Mouse (Mus musculus): ENCODE measurements around the gene Pkm. TPM values are rescaled to one million over a fixed set of nuclear protein-coding genes. Genes with fewer than 3 reads are reported as not detected.

The Pkm gene
- polyA plus RNA-seq, 1 experiment from 2014 or later: 1,999 TPM

DNA sequence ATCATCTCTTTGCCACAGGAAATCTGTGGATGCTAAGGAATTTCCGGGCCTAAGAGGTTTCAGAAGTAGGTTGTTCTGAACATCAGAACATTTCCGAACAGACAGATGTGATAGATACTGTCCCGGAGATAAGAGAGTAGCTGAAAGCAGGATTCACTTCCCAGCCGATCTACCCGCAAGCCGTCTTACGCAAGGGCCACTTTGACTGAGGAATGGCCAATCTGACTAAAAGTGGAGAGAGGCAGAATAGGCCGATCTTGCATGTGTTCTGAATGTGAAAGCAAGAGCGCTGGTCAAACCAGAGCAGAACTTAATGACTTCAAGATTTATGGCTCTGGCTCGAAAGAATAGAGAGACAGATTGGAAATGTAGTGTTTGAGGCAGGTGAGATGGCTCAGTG lies 69.3 kb downstream of the Pkm start:
- no peak overlapping the region for H3K4me2 ChIP-seq (ENCODE audit: low read depth, severe bottlenecking)
- no peaks in the 10 kb centered on the region for H3K36me3 ChIP-seq (ENCODE audit: control insufficient read depth, insufficient read depth, low read length)
- no peak overlapping the region for H3K4me3 ChIP-seq (ENCODE audit: low read depth, low read length)
- no peak overlapping the region for H3K27ac ChIP-seq (replicated peaks; ENCODE audit: low read depth, low read length)
- no peak overlapping the region for H3K9ac ChIP-seq (ENCODE audit: low read length)
- WGBS: 81% methylated on average over 10 of the region's 10 CpGs
- H3K27me3 ChIP-seq (ENCODE audit: control insufficient read depth, insufficient read depth, low read length): no peaks in the 10 kb centered on the region
- 0 out of 2 replicates have a peak, but pooled peaks cover 2% of the 10 kb centered on the region for H3K4me1 ChIP-seq (ENCODE audit: control insufficient read depth, insufficient read depth, low read length)
- DNase-seq (ENCODE audit: low spot score): no peak
- no peak for ATAC-seq (ENCODE audit: insufficient number of reproducible peaks, low FRiP score, low TSS enrichment, low read depth)
- H3K9me3 ChIP-seq (ENCODE audit: control insufficient read depth, low read length): no peaks in the 10 kb centered on the region

- ATAC-seq (ENCODE audit: insufficient number of reproducible peaks, low FRiP score, low TSS enrichment, low read depth): no peak
- 91% methylated on average over 11 of the region's 11 CpGs for WGBS
- Histone ChIP-seq H3K27me3 (ENCODE audit: control insufficient read depth, insufficient read depth, low read length) (no peaks in the 10 kb centered on the region), H3K9me3 (ENCODE audit: control insufficient read depth, low read length) (no peaks in the 10 kb centered on the region), H3K27ac (replicated peaks; ENCODE audit: low read depth, low read length) (no peak overlapping the region), H3K9ac (ENCODE audit: low read length) (no peak overlapping the region), H3K36me3 (ENCODE audit: control insufficient read depth, insufficient read depth, low read length) (no peaks in the 10 kb centered on the region), H3K4me2 (ENCODE audit: low read depth, severe bottlenecking) (no peak overlapping the region), H3K4me1 (ENCODE audit: control insufficient read depth, insufficient read depth, low read length) (0 out of 2 replicates have a peak, but pooled peaks cover 2% of the 10 kb centered on the region), H3K4me3 (ENCODE audit: low read depth, low read length) (no peak overlapping the region)
- DNase-seq (ENCODE audit: low spot score): no peak
Measured at GRCm38 (mm10) chr9:59727569-59728286, 71.6 kb downstream of the Pkm start.

Other genes starting within 250 kb of the Pkm start
- gene Arih1, start 169.8 kb upstream of the Pkm start, polyA plus RNA-seq (2014; fragmentation: Nextera tagmentation; extraction: Ambion mirVana): 20.3 and 21.2 TPM in 2 replicates
- gene Hexa, start 116.8 kb upstream of the Pkm start, polyA plus RNA-seq (2014; fragmentation: Nextera tagmentation; extraction: Ambion mirVana): 47.1 and 49.5 TPM in 2 replicates
- 0.13 and 0.28 TPM in 2 replicates for gene Tmem202, start 116.5 kb upstream of the Pkm start, polyA plus RNA-seq (2014; fragmentation: Nextera tagmentation; extraction: Ambion mirVana)
- not detected in 2 replicates for gene Celf6, start 78.5 kb upstream of the Pkm start, polyA plus RNA-seq (2014; fragmentation: Nextera tagmentation; extraction: Ambion mirVana)
- gene Parp6, start 39.1 kb upstream of the Pkm start, polyA plus RNA-seq (2014; fragmentation: Nextera tagmentation; extraction: Ambion mirVana): 28.2 and 29.7 TPM in 2 replicates
- gene Gramd2, start 23.8 kb downstream of the Pkm start, polyA plus RNA-seq (2014; fragmentation: Nextera tagmentation; extraction: Ambion mirVana): 0.20 and 0.27 TPM in 2 replicates
- gene Senp8, start 94.3 kb downstream of the Pkm start, polyA plus RNA-seq (2014; fragmentation: Nextera tagmentation; extraction: Ambion mirVana): 20.0 and 20.1 TPM in 2 replicates
- 14.1 and 17.7 TPM in 2 replicates for gene Myo9a, start 94.5 kb downstream of the Pkm start, polyA plus RNA-seq (2014; fragmentation: Nextera tagmentation; extraction: Ambion mirVana)

Measured in limb, embryonic 11.5 days (tissue).